Mouse (Mus musculus) retina, postnatal 7 days (tissue): Measurements from ENCODE around the gene Lrrc15.

Experiments used
- DNase-seq: peaks from one replicate; pipeline ENCODE4 v3.0.0-alpha.2; 2012; ENCODE audit warnings: low read depth, low spot score

Lrrc15 gene

DNA sequence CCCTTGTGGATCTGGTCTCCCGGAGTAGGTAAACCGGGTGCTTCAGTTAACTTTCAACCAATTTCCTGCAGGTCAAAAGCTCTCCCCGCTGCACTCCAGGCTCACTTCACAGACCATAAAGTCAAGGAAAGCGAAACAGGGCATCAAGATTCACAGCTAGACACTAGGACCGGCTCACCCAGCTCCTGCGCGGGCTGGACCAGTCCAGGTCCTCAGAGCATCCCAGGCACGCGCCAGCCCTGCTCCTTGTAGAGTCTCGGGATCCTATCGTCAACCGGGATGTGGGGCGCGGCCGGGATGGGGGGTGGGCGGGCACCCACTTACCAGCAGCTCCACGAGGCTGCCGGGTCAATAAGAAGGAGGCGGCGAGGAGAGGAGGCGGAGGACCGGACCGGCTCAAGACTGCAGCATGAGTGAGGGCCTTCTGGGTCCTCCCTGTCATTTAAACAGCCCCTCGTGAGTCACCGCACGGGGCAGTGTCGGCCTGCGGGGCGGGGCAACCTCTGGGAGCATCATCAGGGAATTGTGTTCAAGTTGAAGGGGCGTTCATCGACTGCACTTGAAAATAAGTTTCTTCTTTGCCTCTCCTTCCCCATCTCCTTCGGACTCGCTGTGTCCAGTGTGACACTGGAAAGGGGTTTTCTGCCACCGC is at the start of gene Lrrc15:
Gene Lrrc15 (minus strand): TSS at position 413 of the 652 bp plus-strand sequence.
- no peak for DNase-seq

DNA sequence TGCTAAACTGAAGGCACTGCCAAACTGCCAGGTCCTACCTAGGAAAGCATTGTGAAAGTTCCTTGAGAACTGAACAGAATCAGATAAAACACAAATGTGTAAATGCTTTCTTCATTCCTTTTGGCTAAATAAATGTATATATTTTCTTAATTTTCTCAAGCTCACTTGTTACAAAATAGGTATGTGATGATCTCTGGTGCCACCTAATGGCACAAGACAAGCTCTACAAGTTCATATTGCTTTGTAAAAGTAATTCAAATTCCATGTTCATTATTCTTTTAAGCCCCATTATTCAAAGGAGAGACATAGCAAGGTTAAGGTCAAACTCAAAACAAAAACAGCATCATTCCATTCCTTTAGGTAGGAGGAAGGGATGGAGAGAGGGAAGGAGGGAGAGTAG is 31.2 kb upstream of the Lrrc15 start:
- no peak for DNase-seq

DNA sequence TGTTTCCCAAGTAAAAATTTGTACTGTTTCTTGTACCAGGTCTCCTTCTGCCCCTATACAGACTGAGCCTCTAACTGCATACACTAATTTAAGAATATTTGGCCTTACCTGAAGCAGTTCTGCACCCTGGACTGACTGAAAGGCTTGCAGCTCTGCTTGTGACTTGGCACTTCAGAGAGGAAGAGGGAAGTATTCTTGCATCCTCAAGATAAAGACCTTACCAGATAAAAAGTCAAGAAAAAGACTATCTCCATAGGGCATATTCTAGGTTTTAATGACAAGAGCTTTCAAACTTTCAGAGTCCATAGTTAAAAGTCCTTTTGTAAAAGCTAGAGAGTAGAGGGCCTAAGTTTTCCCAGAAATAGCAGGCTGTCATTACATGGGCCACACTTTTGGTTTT is 27.6 kb upstream of the Lrrc15 start, which contains the start of gene Gp5:
Gene Gp5 (minus strand): TSS at position 133 of the 400 bp plus-strand sequence.
- no peak for DNase-seq

- DNase-seq, result no peak
Measured at GRCm38 (mm10) chr16:30310171-30310515, 27.1 kb upstream of the Lrrc15 start.

DNA sequence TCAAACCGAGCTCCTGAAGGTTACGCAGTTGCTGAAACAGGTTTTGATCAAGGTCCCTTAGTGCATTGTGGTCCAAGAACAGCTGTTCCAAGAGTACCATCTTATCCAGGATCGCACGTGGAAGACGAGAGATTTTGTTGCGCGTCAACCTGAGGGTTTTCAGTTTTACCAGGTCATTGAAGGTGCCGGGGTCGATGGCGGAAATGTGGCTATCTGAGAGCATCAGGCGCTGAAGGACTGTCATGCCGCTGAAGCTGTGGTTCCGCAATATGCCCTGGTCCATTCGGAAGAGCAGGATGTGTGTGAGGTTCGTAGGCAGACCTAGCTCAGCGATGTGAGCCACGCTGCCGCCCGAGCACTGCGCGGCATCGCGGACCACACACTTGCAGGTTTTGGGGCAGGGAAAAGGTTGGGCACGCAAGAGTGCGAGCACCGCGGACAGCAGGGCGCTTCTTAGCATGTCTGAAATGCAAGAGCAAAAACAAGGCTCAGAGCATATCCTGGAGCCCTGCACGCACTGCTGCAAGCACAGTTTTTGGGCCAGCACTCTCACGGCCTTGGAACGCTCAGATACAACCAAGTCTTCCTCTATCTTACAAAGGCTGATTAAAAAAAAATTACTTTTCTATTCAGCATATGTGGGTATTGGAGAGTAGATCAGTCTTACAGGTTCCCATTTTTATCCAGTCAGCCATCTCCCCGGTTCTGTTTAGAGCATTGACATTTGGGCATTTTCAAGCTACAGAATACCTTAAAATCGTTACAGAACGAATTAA is 26.5 kb upstream of the Lrrc15 start:
- no peak for DNase-seq

DNA sequence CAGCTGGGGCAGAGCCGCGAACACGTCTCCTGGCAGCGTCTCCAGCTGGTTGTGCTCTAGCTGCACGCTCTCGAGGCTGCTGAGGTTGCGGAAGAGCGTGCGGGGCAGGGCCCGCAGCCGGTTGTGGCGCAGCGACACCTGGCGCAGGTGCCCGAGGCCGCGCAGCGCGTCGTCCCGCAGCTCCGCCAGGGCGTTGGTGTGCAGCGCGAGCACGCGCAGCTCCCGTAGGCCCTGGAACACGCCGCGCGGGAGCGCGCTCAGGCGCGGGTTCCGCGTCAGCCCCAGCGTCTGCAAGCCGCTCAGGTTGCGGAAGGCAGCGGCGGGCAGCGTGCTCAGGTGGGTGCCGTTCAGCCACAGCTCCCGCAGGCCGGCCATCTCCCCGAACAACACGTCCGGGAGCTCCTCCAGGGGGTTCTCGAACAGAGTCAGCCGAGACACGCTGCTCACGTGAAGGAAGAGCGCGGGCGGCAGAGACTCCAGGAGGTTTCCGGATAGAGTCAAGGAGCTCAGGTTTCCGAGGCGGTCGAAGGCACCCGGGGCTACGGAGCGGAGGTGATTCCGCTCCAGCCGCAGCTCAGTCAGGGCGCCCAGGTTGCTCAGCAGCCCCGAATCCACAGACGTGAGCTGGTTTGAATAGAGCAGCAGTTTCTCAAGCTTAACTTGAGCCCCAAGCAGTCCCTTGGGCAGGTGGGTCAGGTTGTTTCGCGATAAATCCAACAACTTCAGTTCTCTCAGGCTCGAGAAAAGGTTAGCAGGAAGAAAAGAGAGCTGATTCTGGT is 25.7 kb upstream of the Lrrc15 start:
- DNase-seq, result peak; percentile 52

DNA sequence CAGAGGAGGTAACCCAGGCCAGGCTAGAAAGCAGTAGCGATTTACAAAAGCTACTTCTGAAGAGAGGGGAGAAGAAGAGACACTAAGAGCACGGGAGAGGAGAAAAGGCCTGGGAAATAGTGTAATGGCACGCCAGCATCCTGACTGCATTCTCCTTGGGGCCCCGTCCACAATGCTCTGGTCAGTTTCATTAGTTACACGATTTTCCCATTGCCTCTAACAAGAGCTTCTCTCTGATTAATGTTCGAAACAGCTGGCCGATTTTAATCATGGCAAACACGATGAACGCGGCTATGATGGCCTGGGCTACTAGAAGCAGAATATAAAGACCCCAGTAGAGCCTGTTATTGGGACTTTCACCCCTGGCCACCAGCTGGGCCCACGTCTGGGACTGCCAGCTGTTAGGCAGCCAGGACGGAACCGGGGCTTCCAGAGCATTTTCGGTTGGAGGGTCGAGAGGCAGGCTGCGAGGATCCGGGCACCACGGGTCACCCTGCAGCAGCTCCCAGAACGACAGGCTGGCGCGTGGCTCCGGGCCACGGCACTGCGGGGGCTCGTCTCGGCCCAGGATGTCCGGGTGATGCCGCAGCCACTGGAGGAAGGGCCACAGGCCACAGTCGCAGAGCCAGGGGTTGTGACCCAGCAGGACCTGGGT is 25.0 kb upstream of the Lrrc15 start:
- no peak for DNase-seq

GRCm38 (mm10) chr16:30307306-30307705 is 24.2 kb upstream of the Lrrc15 start:
- no peak for DNase-seq

- no peak for DNase-seq
Measured at GRCm38 (mm10) chr16:30306102-30306501, 23.0 kb upstream of the Lrrc15 start.

- DNase-seq, result no peak
Measured at GRCm38 (mm10) chr16:30304236-30304635, 21.2 kb upstream of the Lrrc15 start.

GRCm38 (mm10) chr16:30303411-30303810 is 20.4 kb upstream of the Lrrc15 start:
- no peak for DNase-seq

GRCm38 (mm10) chr16:30302686-30303085 is 19.6 kb upstream of the Lrrc15 start:
- no peak for DNase-seq

DNA sequence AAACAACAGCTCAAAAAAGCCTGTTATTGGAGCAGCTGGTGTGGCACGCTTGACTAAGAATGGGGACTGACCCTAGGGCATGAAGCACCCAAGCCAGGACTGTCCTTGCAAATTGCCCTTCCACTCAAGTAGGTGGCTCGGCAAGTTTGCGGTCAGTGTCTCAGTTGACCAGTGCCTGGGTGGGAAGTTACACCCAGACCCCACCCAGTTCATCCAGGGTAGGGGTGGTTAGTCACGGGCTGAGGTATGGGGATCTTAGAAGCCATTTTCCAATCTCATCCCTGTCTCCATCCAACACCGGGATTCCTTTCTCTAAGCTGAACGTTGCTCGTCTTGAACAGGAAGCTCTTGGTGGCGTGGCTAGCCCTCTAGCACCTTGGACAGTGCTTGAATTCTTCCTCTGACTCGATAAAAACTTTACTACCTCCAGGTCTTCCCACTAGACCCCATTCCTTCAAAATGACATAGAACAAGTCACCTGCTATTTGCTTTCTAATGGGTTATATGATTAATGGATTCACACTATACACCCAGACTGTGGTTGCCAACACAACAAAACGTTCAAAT is 16.7 kb upstream of the Lrrc15 start:
- no peak for DNase-seq

DNA sequence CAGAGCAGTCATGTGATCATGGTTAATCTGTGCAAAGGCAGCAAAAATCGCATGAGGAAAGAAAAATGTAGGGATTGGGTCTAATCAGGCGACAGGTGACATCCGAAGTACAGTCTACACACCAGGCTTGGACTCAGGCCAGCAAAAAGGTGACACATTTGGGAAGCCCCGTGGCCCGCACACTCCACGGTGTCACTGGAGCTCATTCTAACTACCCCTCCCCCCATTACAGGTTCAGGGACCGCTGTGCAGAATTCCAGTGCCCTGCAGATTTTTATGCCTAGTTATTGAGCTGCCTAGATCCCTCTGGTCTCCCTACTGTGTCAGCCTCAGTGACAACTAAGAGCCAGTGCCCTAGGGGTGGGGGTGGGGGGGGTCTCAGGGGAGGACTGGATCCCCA is 14.4 kb upstream of the Lrrc15 start:
- no peak for DNase-seq

GRCm38 (mm10) chr16:30296601-30297275 is 13.7 kb upstream of the Lrrc15 start:
- no peak for DNase-seq

- DNase-seq, result no peak
Measured at GRCm38 (mm10) chr16:30295106-30295505, 12.1 kb upstream of the Lrrc15 start.

GRCm38 (mm10) chr16:30290436-30290835 is 7.4 kb upstream of the Lrrc15 start:
- DNase-seq, result no peak

DNA sequence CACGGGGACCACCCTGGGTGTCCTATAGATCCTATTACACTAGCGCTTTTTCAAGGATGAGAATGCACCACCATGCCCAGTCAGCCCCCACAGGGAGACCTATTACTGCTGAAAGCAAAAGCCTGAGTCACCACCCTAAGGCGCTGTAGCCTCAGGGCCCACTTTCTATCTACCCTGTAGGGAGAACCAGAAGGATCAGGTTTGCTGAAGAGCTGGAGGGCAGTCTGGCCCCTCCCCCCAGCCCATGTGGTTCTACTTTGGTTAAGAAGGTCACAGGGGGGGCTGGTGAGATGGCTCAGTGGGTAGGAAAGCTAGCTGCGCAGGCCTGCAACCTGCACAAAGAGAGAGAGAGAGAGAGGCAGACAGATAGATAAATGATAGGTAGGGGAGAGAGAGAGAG is 2.6 kb upstream of the Lrrc15 start:
- no peak for DNase-seq

DNA sequence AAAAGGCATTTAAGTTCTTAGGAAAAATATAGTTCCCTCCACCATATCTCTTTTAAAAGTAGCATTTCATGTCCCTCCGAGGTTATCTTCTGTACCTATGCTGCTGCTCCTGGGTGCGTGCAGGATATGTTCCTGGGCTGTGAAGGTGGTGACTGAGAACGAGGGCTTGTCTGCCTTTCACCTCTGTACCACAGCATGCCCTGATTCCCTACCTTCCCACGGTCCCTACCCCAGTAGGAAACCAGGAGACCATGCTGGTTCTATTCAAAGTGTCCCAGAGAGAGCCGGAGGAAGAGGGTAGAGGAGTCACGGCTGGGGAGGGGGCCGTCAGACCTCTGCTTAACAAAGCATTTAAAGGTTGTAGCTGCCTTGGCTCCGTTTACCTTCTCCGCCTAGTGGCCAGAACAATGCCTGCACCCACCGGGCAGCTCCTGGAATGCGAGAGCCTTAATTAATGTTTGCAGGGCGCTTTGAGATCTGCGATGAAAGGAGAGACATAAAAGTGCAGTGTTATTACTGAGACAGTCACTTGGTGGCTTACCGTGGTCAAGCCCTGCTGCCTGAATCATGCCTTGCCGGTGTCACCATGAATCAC is 784 bp upstream of the Lrrc15 start:
- DNase-seq, result no peak

GRCm38 (mm10) chr16:30280676-30281297 is 2.3 kb downstream of the Lrrc15 start:
- no peak for DNase-seq
